Mouse (Mus musculus) urinary bladder, postnatal 10 days (tissue): Measurements from ENCODE around the gene Ovol3.

Experiments used
- DNase-seq: peaks from one replicate; pipeline ENCODE4 v3.0.0; 2022; ENCODE audit warnings: low spot score

Ovol3 gene

DNA sequence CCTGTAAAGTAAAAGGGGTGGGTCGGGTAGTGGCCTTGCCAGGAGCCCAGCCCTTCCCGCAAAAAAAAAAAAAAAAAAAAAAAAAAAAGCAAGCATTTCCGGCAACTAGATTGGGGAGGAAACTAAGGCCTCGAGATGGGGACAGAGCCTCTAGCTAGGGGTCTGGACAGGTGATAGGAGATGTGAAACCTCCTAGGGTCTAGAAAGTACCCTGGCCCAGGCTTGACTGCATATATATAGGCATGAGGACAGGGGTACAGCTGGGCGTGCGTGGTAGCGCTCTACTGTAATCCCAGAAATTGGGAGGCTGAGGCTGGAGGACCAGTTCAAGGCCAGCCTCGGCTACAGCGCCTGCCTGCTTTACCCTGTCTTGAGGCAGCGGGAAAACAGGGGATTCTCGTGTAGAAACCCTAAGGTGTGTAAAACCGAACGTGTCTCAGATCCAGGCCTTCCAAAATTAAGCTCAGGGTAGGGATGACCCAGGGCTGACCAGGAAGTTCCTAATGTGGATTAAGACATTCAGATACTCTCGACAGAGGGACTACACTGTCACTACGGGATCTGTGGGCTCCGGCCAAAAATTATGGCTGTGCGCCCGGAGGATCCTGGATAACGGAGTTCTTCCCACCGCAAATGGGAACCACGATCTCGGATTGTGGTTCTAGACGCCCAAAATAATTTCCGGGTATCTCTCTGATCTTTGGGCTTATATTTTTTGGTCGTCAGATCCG lies 41.3 kb downstream of the Ovol3 start:
- no peak for DNase-seq

DNA sequence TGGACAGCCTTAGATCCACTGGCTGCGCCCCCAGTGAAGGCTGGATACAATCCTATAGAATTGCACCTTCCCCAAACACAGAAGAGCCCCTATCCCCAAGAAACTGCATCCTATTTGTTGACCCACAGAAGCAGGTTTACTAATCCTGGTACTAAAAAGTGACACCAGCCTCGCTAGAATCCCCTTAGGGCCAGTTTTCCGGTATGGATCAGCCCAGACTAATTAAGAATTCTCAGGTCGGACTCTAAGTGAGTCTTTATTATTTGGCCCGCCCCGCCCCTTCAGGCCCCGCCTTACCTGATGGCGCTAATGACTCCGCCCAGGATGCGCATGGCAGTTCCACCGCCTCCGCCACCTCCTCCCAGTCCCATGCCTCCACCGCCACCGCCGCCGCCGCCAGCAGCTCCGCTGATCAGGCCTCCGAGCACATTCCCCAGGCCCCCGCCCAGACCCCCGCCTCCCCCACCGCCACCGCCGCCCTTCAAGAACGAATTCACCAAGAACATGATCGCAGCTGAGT lies 41.9 kb downstream of the Ovol3 start:
- DNase-seq: no peak

DNA sequence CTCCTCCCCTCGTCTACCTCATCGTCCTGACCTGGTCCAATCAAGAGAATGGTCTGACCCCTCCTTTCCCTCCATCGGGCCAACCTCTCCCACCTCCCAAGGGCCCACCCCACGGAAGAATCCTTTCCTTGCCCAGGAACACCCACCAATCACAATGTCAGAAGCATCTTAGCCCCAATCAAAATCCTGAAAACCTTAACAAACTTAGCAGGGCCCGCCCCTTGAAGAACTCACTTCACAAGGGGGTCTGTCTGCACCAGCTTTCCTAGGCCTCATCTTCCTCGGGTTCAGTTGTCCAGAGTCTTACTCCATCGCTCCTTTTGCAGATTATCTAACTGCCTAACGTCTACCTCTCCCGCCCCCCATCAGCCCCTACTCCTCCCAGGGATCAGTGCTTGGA lies 42.5 kb downstream of the Ovol3 start:
- DNase-seq: no peak

DNA sequence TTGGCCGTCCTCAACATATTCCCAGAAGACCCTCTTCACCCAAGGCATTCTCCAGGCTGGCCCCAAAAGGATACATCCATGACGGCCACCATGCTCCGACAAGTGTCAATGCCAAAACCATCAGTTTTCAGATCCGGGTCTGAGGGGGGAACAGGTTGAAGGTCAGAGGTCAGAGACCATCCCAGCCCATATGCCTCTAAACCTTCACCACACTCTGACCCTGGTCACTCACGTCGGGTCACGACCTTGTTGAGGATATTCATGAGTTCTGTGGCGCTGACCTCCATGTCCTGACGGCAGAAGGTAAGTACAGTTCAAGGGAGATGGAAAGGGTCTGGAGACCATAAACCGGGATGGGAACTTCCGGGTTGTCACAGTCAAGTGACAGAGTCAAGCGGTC lies 43.4 kb downstream of the Ovol3 start:
- DNase-seq: no peak

DNA sequence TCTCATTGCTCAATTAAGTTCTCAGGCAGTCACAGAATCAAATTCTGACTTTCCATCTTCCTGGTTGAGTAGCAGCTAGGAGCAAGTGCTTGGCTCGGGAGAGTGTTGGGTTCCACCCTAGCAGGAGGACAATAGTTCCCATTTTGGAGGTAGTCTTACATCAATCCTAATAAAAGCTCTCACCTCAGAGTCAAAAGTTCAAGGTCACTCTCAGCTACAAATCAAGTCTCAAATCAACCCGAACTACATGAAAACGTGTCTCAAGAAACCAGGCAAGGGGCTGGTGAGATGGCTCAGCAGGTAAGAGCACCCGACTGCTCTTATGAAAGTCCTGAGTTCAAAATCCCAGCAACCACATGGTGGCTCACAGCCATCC lies 46.4 kb downstream of the Ovol3 start:
- no peak for DNase-seq

DNA sequence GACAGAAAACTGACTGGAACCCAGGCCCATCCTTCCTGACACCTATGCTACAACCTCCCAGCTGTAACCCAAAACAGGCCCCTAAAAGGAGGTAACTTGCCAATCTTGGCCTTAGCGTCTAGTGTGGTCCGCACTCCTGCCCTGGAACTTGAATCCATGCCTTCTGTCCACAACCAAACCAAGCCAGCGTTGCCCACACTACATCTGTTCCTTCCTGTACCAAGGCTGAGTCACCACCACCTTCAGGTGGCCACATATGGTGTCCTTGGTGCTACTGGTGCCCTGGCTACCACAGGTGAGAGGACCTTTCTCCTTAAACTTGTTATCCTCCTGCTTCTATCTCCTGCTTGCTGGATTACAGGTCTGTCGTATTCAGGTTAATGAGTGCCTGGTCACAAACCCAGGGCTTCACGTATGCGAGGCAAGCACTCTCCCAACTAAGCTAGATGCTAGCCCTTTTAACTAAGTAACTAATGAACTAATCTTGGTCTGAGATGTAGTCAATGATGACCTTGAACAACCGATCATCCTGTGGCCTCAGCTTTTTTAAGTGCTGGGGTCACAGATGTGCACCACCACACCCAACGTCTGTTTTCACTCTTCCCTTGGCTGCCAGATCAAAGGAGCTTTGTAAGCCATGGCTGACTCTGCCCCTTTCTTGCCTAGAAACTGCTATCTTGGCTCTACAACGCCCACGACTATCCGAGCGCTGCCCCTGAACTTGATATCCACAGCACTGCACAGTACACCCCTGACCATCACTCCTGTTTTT lies 47.0 kb downstream of the Ovol3 start:
- DNase-seq: no peak

DNA sequence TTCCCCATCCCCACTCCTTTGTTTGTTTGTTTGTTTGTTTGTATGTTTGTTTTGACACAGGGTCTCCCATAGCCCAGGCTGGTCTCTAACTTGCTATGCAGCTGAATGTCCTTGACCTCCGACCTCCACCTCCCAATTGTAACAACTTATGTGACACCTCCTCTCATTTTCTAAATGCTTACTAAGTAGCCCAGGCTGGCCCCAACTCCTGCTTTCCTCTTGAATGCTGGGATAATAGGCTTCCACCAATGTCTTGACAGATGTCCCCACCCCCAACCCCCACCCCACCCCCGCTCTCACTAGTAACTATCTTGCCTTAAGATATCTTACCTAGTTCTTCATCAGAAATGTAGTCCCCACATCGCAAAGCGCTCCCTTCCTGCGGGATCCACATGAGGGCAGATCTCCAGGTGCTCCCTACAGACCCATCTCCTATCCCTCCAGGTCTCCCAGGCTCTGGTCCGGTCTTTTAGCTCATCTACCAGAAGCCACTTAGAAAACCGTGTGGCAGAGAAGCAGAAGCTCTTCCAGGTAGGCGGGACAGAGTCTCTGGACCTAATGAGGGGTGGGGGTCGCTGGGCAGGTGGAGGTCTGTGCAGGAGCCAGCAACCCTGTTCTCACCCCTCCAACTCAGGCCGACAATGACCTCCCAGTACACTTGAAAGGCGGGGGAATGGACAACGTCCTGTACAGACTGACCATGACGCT lies 50.7 kb downstream of the Ovol3 start:
- no peak for DNase-seq

DNA sequence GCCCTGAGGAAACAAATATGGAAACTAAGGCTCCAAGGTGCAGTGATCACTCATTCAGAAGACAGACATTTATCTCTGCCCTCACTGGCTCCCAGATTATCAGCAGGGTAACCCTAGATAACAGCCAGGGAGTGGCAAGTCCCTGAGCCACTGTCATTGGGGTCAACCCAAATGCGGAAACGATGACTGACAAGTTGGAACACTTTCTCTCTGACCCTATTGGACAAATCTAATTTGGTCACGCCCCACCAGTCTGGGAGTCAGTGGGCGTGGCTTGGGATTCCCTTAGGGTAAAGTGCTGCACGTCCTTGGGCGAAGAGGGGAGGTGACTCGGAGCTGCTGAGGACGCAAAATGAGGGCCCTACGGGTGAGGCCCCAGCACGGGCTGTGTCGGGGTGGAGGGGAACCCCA lies 51.6 kb downstream of the Ovol3 start, which contains the start of gene Cox7a1:
Gene Cox7a1, plus strand, starts transcription at position 266 of the 411 bp plus-strand sequence.
- no peak for DNase-seq
